Mouse (Mus musculus): ENCODE measurements around the gene Upf3b. TPM values are rescaled to one million over a fixed set of nuclear protein-coding genes. Genes with fewer than 3 reads are reported as not detected.
A peak's percentile ranks its signal among the peaks of the same experiment; 100 is the strongest.
"Not testable (repeated sequence)": the region's sequence is repeated elsewhere in the genome, so short reads cannot be mapped to it uniquely, and the experiment has no call there.

Gene Upf3b
- total RNA-seq, 2 experiments from 2014 or later, result 12.8 to 21.5 TPM

DNA sequence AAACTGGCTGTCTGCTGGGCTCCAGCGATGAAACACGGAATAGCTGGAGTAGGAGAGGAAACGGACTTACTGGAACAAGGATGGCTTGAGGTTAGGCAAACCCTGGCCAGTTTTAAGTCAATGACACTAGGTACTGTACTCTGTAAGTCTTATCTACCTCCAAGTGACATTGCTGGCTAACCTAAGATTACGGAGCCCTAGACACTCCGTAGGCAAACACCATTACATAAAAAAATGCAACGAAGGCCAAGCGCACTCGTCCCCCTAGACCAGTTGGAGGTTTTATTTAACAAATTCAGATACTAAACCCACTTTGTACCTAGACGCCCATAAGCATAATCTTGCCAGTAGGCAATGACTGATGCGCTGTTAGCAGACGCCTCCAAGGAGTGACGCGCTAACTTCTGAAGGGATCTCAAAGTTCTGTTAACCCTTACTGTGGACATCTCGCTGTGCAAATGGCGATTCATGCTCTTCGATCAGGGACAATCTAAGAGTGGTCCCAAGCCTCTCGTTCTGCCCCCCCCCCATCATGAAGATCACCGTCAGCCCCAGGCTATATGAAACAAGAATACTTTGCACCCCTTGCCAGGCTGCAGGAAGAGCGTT lies 25.7 kb downstream of the Upf3b start:
- intact Hi-C loops (cut with DNase I), result no loop called here
- peak; percentile 15 to 34 for DNase-seq (ENCODE audit: low spot score in 2 of 2)

- no peak for DNase-seq (ENCODE audit: low spot score in 2 of 2)
- intact Hi-C loops (cut with DNase I), result no loop called here
Measured at GRCm38 (mm10) chrX:37081194-37081593, 28.9 kb downstream of the Upf3b start.

- intact Hi-C loops (cut with DNase I); DNase-seq (ENCODE audit: low spot score in 2 of 2): not testable (repeated sequence)
Measured at GRCm38 (mm10) chrX:37080345-37080744, 29.8 kb downstream of the Upf3b start.

GRCm38 (mm10) chrX:37076651-37077050 lies 33.5 kb downstream of the Upf3b start:
- intact Hi-C loops (cut with DNase I), result no loop called here
- DNase-seq (ENCODE audit: low spot score in 2 of 2), result no peak

DNA sequence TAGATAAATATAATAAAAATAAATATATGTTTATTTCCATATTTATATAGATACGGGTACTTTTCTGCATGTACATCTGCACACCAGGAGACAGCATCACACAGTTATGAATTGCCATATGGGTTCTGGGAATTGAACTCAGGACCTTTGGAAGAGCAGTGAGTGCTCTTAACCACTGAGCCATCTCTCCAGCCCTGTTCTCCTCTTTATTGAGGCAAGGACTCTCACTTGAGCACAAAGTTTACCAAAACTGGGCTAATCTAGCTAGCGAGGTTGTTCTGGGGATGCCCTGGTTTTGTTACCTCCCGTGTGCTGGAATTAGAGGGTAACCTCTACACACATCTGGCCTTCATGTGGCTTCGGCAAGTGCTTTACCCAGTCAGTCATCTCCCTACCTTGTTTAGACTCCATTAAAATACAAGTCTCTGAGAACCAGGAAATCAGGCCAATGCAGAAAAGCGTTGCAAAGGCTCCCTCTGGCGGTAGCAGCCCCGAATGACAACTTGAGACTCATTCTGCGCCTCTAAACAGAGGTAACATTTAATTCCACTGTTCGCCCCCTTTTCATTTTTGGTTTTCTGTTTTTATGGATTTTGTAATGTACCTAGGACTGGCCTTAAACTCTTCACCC lies 35.7 kb downstream of the Upf3b start:
- intact Hi-C loops (cut with DNase I), result no loop called here
- peak; percentile 31 to 47 for DNase-seq (ENCODE audit: low spot score in 2 of 2)

GRCm38 (mm10) chrX:37068766-37069165 lies 41.4 kb downstream of the Upf3b start:
- no peak for DNase-seq (ENCODE audit: low spot score in 2 of 2)
- intact Hi-C loops (cut with DNase I), result no loop called here

GRCm38 (mm10) chrX:37067299-37067698 lies 42.8 kb downstream of the Upf3b start:
- intact Hi-C loops (cut with DNase I), result no loop called here
- no peak for DNase-seq (ENCODE audit: low spot score in 2 of 2)

DNA sequence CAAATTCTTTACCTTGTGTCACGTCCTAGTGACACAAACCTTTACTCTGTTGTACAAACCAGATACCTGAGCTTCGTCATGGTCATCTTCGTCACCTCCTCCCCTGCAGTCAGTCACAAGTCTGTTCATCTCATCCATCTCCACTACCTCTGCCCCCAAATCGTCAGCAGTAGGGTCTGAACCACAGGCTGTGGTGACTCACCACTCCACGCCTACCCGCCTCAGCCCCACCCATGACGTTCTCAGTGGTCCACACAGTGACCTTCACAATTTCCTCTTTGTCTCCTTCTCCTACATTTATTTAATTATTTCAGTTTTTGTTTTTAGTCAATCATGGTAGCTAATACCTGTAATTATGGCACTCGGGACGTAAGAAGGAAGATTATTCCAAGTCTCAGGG lies 46.2 kb downstream of the Upf3b start:
- DNase-seq (ENCODE audit: low spot score in 2 of 2), result no peak
- intact Hi-C loops (cut with DNase I), result no loop called here

DNA sequence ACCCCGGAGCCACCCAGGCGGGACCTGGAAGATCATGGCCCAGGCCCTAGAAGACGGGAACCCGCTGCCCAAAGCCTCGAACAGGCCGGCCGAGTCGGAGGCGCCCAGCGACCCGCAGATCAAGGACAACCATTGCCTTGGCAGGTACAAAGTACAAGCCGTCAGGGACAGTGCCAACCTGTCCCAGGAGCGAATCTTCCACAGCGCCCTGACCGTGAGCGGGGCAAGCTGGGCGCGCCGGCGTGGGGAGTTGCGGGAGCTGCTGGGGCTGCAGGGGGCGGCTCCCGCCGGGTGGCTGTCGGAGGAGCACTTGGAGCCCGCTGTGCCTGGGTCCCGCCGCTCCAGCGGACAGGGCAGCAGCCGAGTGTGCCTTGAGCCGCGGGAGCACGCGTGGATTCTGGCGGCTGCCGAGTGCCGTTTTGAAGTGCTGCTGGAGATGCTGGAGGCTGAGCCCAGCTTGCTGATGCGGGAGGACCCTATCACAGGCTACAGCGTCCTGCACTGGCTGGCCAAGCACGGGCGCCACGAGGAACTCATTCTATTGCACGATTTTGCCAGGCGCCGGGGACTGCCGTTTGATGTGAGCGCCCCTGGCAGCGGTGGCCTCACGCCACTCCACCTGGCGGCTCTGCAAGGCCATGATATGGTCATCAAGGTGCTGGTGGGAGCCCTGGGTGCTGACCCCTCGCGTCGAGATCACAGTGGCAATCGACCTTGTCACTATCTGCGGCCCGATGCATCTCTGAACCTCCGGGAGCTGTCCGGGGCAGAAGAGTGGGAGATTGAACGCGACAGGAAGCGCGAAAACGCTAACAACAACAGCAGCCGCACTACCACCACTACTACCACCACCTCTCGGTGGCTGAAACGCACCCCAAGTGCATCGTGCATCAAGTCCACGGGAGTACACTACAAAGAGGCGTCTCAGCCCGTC lies 61.0 kb downstream of the Upf3b start:
- no peak for DNase-seq (ENCODE audit: low spot score in 2 of 2)
- intact Hi-C loops (cut with DNase I), result loop anchor here (10.0 kb wide), 1 partner anchor 214 kb away; no protein-coding TSS in a partner anchor

DNA sequence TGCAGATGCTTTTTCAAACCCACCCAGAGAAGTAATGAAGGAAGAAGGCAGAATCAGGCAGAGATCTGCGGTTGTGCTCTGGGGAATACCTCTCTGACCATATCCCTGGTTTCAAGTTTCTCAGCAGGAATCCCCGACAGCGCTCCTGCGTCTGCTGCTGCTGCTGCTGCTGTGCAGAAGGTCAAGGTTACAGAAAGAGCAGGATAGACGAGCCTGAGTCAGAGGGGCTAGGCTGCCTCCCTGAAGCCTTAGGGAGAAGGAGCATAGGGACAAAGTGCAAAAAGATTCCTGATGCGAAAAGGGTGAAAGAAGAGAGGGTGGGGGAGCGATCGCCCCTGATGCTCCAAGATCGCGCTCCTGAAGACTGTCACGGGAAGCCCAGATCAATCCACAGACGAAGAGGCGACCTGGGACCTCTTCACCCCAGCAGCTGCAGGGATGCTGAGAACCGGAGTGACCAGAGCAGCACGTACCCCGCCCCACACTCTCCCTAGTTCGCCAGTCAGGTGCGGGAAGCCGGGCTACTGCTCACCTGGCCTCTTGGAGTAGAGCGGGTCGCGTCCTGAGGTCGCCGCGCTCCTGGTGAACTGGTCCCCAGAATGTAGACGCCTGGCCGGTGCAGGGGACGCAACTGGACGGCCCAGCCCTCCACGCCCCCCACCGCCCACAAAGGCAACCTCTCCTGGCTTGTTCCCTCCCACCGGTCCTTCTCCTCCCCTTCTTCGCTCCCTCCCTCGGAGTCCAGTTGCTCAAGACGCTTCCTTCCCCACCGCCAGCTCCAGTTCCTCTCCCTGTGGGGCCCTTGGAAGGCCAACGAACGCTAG lies 61.8 kb downstream of the Upf3b start, which contains the start of gene Sowahd:
Gene Sowahd, plus strand, starts transcription at position 780 of the 824 bp plus-strand sequence.
- intact Hi-C loops (cut with DNase I), result loop anchor here (10.0 kb wide), 1 partner anchor 213 kb away; no protein-coding TSS in a partner anchor
- DNase-seq (ENCODE audit: low spot score in 2 of 2), result no peak

GRCm38 (mm10) chrX:37042726-37043125 lies 67.4 kb downstream of the Upf3b start:
- intact Hi-C loops (cut with DNase I), result loop anchor here (10.0 kb wide), 1 partner anchor 208 kb away; no protein-coding TSS in a partner anchor
- peak; percentile 49 to 52 for DNase-seq (ENCODE audit: low spot score in 2 of 2)

Other genes starting within 250 kb of the Upf3b start
- gene Ube2a, start 236.4 kb downstream of the Upf3b start, total RNA-seq (2021), result 10 to 100 TPM; 48.7 to 50.8 TPM
- 10 to 100 TPM; 37.2 to 37.7 TPM for gene C330007P06Rik, start 236.2 kb downstream of the Upf3b start, total RNA-seq (2021)
- 10 to 100 TPM; 31.2 to 32.3 TPM for gene Nkrf, start 207.4 kb downstream of the Upf3b start, total RNA-seq (2021)
- gene Sept6, start 118.5 kb downstream of the Upf3b start, total RNA-seq (2021), result 10 to 100 TPM; 57.4 to 68.4 TPM
- gene Sowahd, start 61.5 kb downstream of the Upf3b start, total RNA-seq (2021), result not detected
- 100 to 1,000 TPM; 236 to 243 TPM for gene Rpl39, start 24.9 kb downstream of the Upf3b start, total RNA-seq (2021)
- gene Nkap, start 16.5 kb upstream of the Upf3b start, total RNA-seq (2021), result 10 to 100 TPM; 11.3 to 14.1 TPM
- gene Akap14, start 58.5 kb upstream of the Upf3b start, total RNA-seq (2021), result not detected
- gene Ndufa1, start 80.8 kb upstream of the Upf3b start, total RNA-seq (2021), result 100 to 1,000 TPM; 191 to 222 TPM
- gene Rnf113a1, start 80.9 kb upstream of the Upf3b start, total RNA-seq (2021), result 1 to 10 TPM; 7.5 to 7.6 TPM
- not detected for gene Gm9, start 100.7 kb upstream of the Upf3b start, total RNA-seq (2021)
- gene Rhox1, start 111.9 kb upstream of the Upf3b start, total RNA-seq (2021), result not detected
- gene Rhox2a, start 134.7 kb upstream of the Upf3b start, total RNA-seq (2021), result not detected
- gene Rhox3a, start 139.6 kb upstream of the Upf3b start, total RNA-seq (2021), result not detected
- gene Rhox4a, start 155.0 kb upstream of the Upf3b start, total RNA-seq (2021), result not detected